In the genomic region with DNA sequence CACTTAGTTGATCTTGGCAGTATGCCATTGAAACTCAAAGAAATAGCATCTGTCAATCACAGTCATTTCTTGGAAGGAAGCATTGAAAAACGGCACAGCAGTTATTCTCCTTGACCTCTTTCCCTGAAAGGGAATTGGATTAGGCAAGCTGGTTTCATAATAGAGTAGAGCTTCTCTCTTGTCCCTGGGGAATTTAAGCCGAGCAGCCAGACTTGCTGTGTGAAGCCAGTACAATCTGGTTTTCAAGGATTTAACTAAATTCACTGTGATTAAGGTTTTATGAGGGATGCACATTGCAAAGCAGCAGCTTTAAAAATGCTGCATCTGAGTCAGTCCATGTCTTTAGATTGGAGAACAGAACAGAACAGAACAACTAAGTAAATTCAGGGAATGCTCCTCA, we compare ENCODE assay signal across 10 mouse cellular contexts. TPM values are rescaled to one million over a fixed set of nuclear protein-coding genes. Genes with fewer than 3 reads are reported as not detected.
DNase-seq lines count a peak whose midpoint lies in the region; ATAC-seq and TF ChIP-seq lines count a peak whose summit lies in the region.
"Had no signal": no experiment of that assay in that cellular context is flagged by ENCODE, and none has a peak within 500 bp of the region (broad histone marks: within the 10 kb centered on the region; RNA-seq: fewer than 3 reads in every experiment).

No protein-coding gene starts in this region.

- no peak for TF ChIP-seq EP300 in heart, postnatal 0 days (IDR thresholded peaks at IDR 0.05; ENCODE audit: low read depth)
- no peak for TF ChIP-seq EP300 in heart, adult 2 months (IDR thresholded peaks at IDR 0.05; ENCODE audit: insufficient read depth, low read depth, low read length)

- no peak overlapping the region for H3K4me3 ChIP-seq in heart, postnatal 0 days (ENCODE audit: low read depth, low read length)
- H3K4me3 ChIP-seq in heart, adult 2 months, result no peak overlapping the region
- no peak overlapping the region for H3K4me3 ChIP-seq in forebrain, embryonic 15.5 days
- H3K4me3 ChIP-seq: limb, embryonic 12.5 days had no signal

- H3K4me2 ChIP-seq in heart, postnatal 0 days (ENCODE audit: low read depth, low read length), result no peak overlapping the region
- no peak overlapping the region for H3K4me2 ChIP-seq in forebrain, embryonic 15.5 days (replicated peaks)
- H3K4me2 ChIP-seq: limb, embryonic 12.5 days had no signal

- peak; percentile 48 for DNase-seq in heart, postnatal 0 days (ENCODE audit: low spot score)
- DNase-seq in heart, adult 2 months, result no peak
- DNase-seq in brain, embryonic 14.5 days (ENCODE audit: low read depth), result peak; percentile 92
- DNase-seq in left cerebral cortex, postnatal 36 days (ENCODE audit: low spot score in 2 of 2), result peak; percentile 15 to 40
- DNase-seq in thymus, postnatal 10 days (ENCODE audit: low spot score in 2 of 2), result no peak
- DNase-seq in spleen, adult 18-20 months, result no peak
- no peak for DNase-seq in ovary, postnatal 10 days (ENCODE audit: low spot score)

- no peak overlapping the region for H3K27ac ChIP-seq in heart, postnatal 0 days (ENCODE audit: low read depth)
- no peak overlapping the region for H3K27ac ChIP-seq in heart, adult 2 months
- peak overlapping the region; percentile 71 for H3K27ac ChIP-seq in forebrain, embryonic 15.5 days (replicated peaks)
- H3K27ac ChIP-seq: limb, embryonic 12.5 days had no signal

- H3K4me1 ChIP-seq in heart, postnatal 0 days (ENCODE audit: control insufficient read depth, insufficient read depth), result no peaks in the 10 kb centered on the region
- no peaks in the 10 kb centered on the region for H3K4me1 ChIP-seq in heart, adult 2 months (ENCODE audit: control insufficient read depth, insufficient read depth, low read length)
- H3K4me1 ChIP-seq in forebrain, embryonic 15.5 days, result peaks cover 17% of the 10 kb centered on the region

- no peak overlapping the region for H3K9ac ChIP-seq in heart, postnatal 0 days (replicated peaks; ENCODE audit: low read depth, low read length)
- no peak overlapping the region for H3K9ac ChIP-seq in heart, adult 2 months (ENCODE audit: low read depth, low read length)
- 0 out of 2 replicates have a peak overlapping the region, but pooled peaks have one; percentile 2 for H3K9ac ChIP-seq in forebrain, embryonic 15.5 days (replicated peaks)
- H3K9ac ChIP-seq: limb, embryonic 12.5 days had no signal

- no peak for ATAC-seq in heart, postnatal 0 days (ENCODE audit: insufficient read depth, low read depth)
- peak; percentile 72 for ATAC-seq in forebrain, embryonic 15.5 days (replicated peaks)

- no peaks in the 10 kb centered on the region for H3K9me3 ChIP-seq in heart, postnatal 0 days (replicated peaks; ENCODE audit: control insufficient read depth, low read length)
- H3K9me3 ChIP-seq in forebrain, embryonic 15.5 days, result no peaks in the 10 kb centered on the region
- H3K9me3 ChIP-seq: G1E; limb, embryonic 12.5 days had no signal

- H3K27me3 ChIP-seq in heart, postnatal 0 days (ENCODE audit: control insufficient read depth, insufficient read depth, low read length), result no peaks in the 10 kb centered on the region
- no peaks in the 10 kb centered on the region for H3K27me3 ChIP-seq in heart, adult 2 months (ENCODE audit: control insufficient read depth, insufficient read depth, low read length)
- no peaks in the 10 kb centered on the region for H3K27me3 ChIP-seq in forebrain, embryonic 15.5 days
- H3K27me3 ChIP-seq: limb, embryonic 12.5 days had no signal

- 40% methylated on average over 2 of the region's 2 CpGs for WGBS in heart, postnatal 0 days
- WGBS in heart, adult 2 months, result 19% methylated on average over 2 of the region's 2 CpGs
- 3% methylated on average over 2 of the region's 2 CpGs for WGBS in forebrain, embryonic 15.5 days

- no peak for TF ChIP-seq POLR2A in heart, adult 2 months (IDR thresholded peaks at IDR 0.05; ENCODE audit: insufficient read depth, low read depth, low read length)
- TF ChIP-seq POLR2A in brain, embryonic 14.5 days (IDR thresholded peaks at IDR 0.05; ENCODE audit: borderline replicate concordance, extremely low read depth, insufficient read depth, insufficient read length, poor library complexity, severe bottlenecking), result no peak

- TF ChIP-seq CTCF in heart, postnatal 0 days (IDR thresholded peaks at IDR 0.05; ENCODE audit: low read depth), result no peak
- no peak for TF ChIP-seq CTCF in heart, adult 2 months (IDR thresholded peaks at IDR 0.05)
- no peak for TF ChIP-seq CTCF in brain, embryonic 14.5 days (IDR thresholded peaks at IDR 0.05; ENCODE audit: borderline replicate concordance, extremely low read depth, insufficient read depth, insufficient read length)

- intact Hi-C loops in heart, adult 2 months (cut with DNase I), result loop anchor here (5.0 kb wide), 2 partner anchors 42 to 57 kb away; no protein-coding TSS in a partner anchor
- intact Hi-C loops in left cerebral cortex, postnatal 36 days (cut with DNase I), result loop anchor here (5.0 kb wide), 1 partner anchor 97 kb away; no protein-coding TSS in a partner anchor

- no peaks in the 10 kb centered on the region for H3K79me2 ChIP-seq in heart, adult 2 months (replicated peaks; ENCODE audit: control insufficient read depth, insufficient read depth, low read length)

- no peaks in the 10 kb centered on the region for H3K36me3 ChIP-seq in heart, postnatal 0 days (replicated peaks; ENCODE audit: control insufficient read depth, insufficient read depth, low read length)
- H3K36me3 ChIP-seq in heart, adult 2 months (ENCODE audit: control insufficient read depth, insufficient read depth, low read length), result no peaks in the 10 kb centered on the region
- H3K36me3 ChIP-seq in forebrain, embryonic 15.5 days, result no peaks in the 10 kb centered on the region
- H3K36me3 ChIP-seq: limb, embryonic 12.5 days had no signal

RNA-seq across cellular contexts. Expression of a gene that starts 46.8 kb away (rescaled TPM):
- total RNA-seq in heart, postnatal 0 days (2014; rRNA removed; ENCODE audit: low replicate concordance), result 19.4 and 31.6 TPM in 2 replicates
- 3.4 and 3.7 TPM in 2 replicates for polyA plus RNA-seq in heart, postnatal 0 days (2015; fragmentation: Nextera tagmentation; extraction: Ambion mirVana)
- 10 to 100 TPM; 14.7 to 15.6 TPM for total RNA-seq in heart, adult 2 months (2021)
- 10.5 and 16.2 TPM in 2 replicates for polyA plus RNA-seq in heart, adult 2 months (2012; rRNA removed)
- 23.1 and 32.6 TPM in 2 replicates for polyA plus RNA-seq in brain, embryonic 14.5 days (2012; rRNA removed)
- polyA plus RNA-seq in forebrain, embryonic 15.5 days (2015; fragmentation: Nextera tagmentation; extraction: Ambion mirVana), result 12.9 and 13.0 TPM in 2 replicates
- total RNA-seq in left cerebral cortex, postnatal 36 days (2021), result 100 to 1,000 TPM; 122 to 136 TPM

Comparison
In these comparisons a context has a peak if more than half of its experiments do, and no peak if none do; other contexts are left out.
1. DNase-seq: peak in heart, postnatal 0 days (single experiment), brain, embryonic 14.5 days (single experiment) and left cerebral cortex, postnatal 36 days (2 of 2); none in heart, adult 2 months (0 of 2), thymus, postnatal 10 days (0 of 2), spleen, adult 18-20 months (0 of 2) and ovary, postnatal 10 days (single experiment).